ENCODE assay signal across 8 mouse cellular contexts in the genomic region with DNA sequence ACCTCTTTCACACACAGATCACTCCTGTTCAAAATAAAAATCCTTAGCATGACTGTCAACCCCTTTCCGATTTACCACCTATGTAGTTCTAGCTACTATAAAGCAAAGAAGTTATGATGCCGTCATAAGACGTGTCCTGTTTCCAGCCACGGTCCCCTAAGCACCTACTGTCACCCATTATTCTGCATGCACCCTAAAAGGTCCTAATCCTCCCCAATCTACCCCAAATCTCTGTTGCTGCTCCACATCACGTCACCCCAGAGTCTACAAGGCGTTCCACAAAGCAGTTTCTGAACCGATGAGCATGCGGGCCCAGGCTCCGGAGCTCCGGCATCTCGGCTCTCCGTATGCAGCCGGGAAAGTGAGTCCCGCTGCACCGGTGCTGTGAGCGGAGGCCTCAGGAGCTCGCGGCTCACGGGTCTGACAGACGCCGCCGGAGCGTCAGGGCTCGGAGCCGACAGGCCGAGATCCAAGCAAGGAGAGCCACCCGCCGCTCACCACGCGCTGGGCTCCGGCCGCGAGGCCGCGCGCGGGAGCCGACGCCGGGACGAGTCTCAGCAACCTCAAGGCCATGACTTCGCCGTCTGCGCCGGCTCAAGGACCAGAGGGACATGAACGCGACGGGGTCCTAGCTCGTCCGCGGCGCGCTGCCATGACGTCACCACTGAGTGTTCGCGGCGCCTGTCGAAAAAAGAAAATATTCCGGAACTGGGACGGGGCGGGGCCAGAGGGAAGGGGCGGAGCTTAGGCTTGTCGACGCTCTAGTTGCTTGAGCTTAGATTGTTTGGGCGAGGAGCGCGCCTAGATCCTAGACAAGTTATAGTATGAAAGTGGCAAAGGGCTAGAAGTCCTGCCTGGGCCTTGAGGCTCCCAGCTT. TPM values are rescaled to one million over a fixed set of nuclear protein-coding genes. Genes with fewer than 3 reads are reported as not detected.
DNase-seq lines count a peak whose midpoint lies in the region; ATAC-seq lines count a peak whose summit lies in the region.

A gene (minus strand): TSS at position 696 of the 877 bp plus-strand sequence.

- intact Hi-C loops in heart, postnatal 14 days (cut with DNase I), result no loop called here

- H3K9ac ChIP-seq in forebrain, embryonic 14.5 days (ENCODE audit: low read length), result peak within 1 kb of the TSS; percentile 96
- H3K9ac ChIP-seq in neural tube, embryonic 15.5 days (replicated peaks), result peak within 1 kb of the TSS; percentile 96

- no peaks in the 10 kb centered on the region for H3K9me3 ChIP-seq in forebrain, embryonic 14.5 days (replicated peaks; ENCODE audit: control insufficient read depth, low read length)
- H3K9me3 ChIP-seq in neural tube, embryonic 15.5 days (replicated peaks), result no peaks in the 10 kb centered on the region

- DNase-seq in ES-CJ7 (ENCODE audit: low read depth, low spot score), result peak; percentile 95
- peak; percentile 93 for DNase-seq in cerebellum, adult 11 months
- peak; percentile 92 for DNase-seq in forebrain, embryonic 14.5 days (ENCODE audit: low spot score)
- peak; percentile 95 to 97 for DNase-seq in heart, postnatal 14 days
- peak; percentile 93 for DNase-seq in layer of hippocampus, adult 11-12 months (ENCODE audit: low spot score)
- peak; percentile 91 to 92 for DNase-seq in lung, adult 18-20 months
- DNase-seq in testis, postnatal 14 days (ENCODE audit: low spot score), result peak; percentile 90

- ATAC-seq in forebrain, embryonic 14.5 days, result peak; percentile 94
- peak; percentile 93 for ATAC-seq in neural tube, embryonic 15.5 days (ENCODE audit: low FRiP score)

- H3K4me2 ChIP-seq in forebrain, embryonic 14.5 days (ENCODE audit: low read length), result peak within 1 kb of the TSS; percentile 84
- H3K4me2 ChIP-seq in neural tube, embryonic 15.5 days, result peak within 1 kb of the TSS; percentile 81

- WGBS in forebrain, embryonic 14.5 days, result 1% methylated on average over 67 of the region's 67 CpGs
- under 1% methylated on average over 67 of the region's 67 CpGs for WGBS in neural tube, embryonic 15.5 days

- peaks cover 25% of the 10 kb centered on the region for H3K36me3 ChIP-seq in forebrain, embryonic 14.5 days (ENCODE audit: control insufficient read depth, insufficient read depth, low read length)
- peaks cover 28% of the 10 kb centered on the region for H3K36me3 ChIP-seq in neural tube, embryonic 15.5 days

- H3K27ac ChIP-seq in forebrain, embryonic 14.5 days (ENCODE audit: low read depth, low read length), result peak within 1 kb of the TSS; percentile 63; the same call in 1 of the 2 replicates
- H3K27ac ChIP-seq in neural tube, embryonic 15.5 days (replicated peaks), result peak within 1 kb of the TSS; percentile 84

- H3K4me1 ChIP-seq in forebrain, embryonic 14.5 days (ENCODE audit: control insufficient read depth, insufficient read depth, low read length), result peaks cover 6% of the 10 kb centered on the region; the same call in 1 of the 2 replicates
- peaks cover 17% of the 10 kb centered on the region for H3K4me1 ChIP-seq in neural tube, embryonic 15.5 days

- peak within 1 kb of the TSS; percentile 97 for H3K4me3 ChIP-seq in forebrain, embryonic 14.5 days (ENCODE audit: low read depth, low read length)
- peak within 1 kb of the TSS; percentile 90 for H3K4me3 ChIP-seq in neural tube, embryonic 15.5 days (replicated peaks)

- no peaks in the 10 kb centered on the region for H3K27me3 ChIP-seq in forebrain, embryonic 14.5 days (replicated peaks; ENCODE audit: control insufficient read depth, insufficient read depth, low read length)
- H3K27me3 ChIP-seq in neural tube, embryonic 15.5 days (replicated peaks), result peaks cover 9% of the 10 kb centered on the region

RNA-seq across cellular contexts. Expression of the gene that starts here (rescaled TPM):
- polyA plus RNA-seq in forebrain, embryonic 14.5 days (2014; fragmentation: Nextera tagmentation; extraction: Ambion mirVana), result 304 and 311 TPM in 2 replicates
- total RNA-seq in heart, postnatal 14 days (2021), result 100 to 1,000 TPM; 882 to 892 TPM
- 343 and 359 TPM in 2 replicates for polyA plus RNA-seq in neural tube, embryonic 15.5 days (2015; fragmentation: Nextera tagmentation; extraction: Ambion mirVana)

Comparison
In these comparisons a context has a peak if more than half of its experiments do, and no peak if none do; other contexts are left out.
1. Peak in every context shown above with its lines: DNase-seq, ATAC-seq, H3K4me3 ChIP-seq and H3K27ac ChIP-seq.